Mouse (Mus musculus) E14TG2a.4 (cell line): ENCODE results near the gene Eps15l1.

Experiments used
- CTCF ChIP-seq: conservative IDR thresholded peaks from 2 replicates; pipeline ENCODE4 v1.5.1; 2014; ENCODE audit warnings: low read length
- POU5F1 ChIP-seq: IDR thresholded peaks from 2 replicates; pipeline ENCODE4 v1.6.1; 2014; ENCODE audit warnings: low read length, borderline replicate concordance

GRCm38 (mm10) chr8:72301497-72301896 is 119.8 kb downstream of the Eps15l1 start:
- TF ChIP-seq CTCF: no peak
- TF ChIP-seq POU5F1: no peak
